Comparison of ENCODE assay signal across 16 mouse cellular contexts in the genomic region with DNA sequence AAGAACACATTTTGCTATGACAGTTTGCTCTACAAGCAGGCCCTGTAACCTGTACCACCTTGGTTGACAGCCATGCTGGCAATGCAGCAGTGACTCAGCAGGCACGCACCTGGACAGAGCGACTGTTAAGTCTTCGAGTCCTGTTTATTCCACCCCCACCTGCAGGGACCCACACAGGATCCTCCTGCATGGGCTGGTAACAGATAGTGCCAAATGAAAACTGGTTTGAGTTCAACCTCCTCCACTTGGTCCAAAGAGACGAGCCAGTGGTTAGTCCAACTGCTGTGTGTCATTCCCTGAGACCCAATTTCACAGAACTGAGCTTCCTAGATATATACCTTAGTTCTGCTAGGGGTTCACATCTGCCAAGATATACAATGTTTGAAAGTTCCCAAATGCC. TPM values are rescaled to one million over a fixed set of nuclear protein-coding genes. Genes with fewer than 3 reads are reported as not detected.
A peak's percentile ranks its signal among the peaks of the same experiment; 100 is the strongest.
DNase-seq lines count a peak whose midpoint lies in the region.
"Had no signal": no experiment of that assay in that cellular context is flagged by ENCODE, and none has a peak within 500 bp of the region (broad histone marks: within the 10 kb centered on the region; RNA-seq: fewer than 3 reads in every experiment).

No protein-coding gene starts in this region.

- peak; percentile 54 to 56 for DNase-seq in cerebellum, adult 18-20 months
- no peak for DNase-seq in cerebellum, adult 8-10 months
- DNase-seq in left cerebral cortex, adult 18-20 months (ENCODE audit: low spot score in 2 of 2) = peak; percentile 25 to 31
- DNase-seq in left cerebral cortex, adult 11 months (ENCODE audit: low spot score) = no peak
- DNase-seq in brain, adult 2 months (ENCODE audit: low read depth, low spot score) = peak; percentile 32
- DNase-seq in cerebellum, adult 9-11 months = peak; percentile 67
- no peak for DNase-seq in kidney, postnatal 10 days
- DNase-seq in spleen, postnatal 36 days (ENCODE audit: low spot score in 2 of 2) = no peak
- DNase-seq: adrenal gland, postnatal 10 days; heart, adult 2 months; heart, postnatal 14 days; kidney, adult 8-10 months; layer of hippocampus, adult 9-11 months; lung, embryonic 14.5 days; lung, postnatal 14 days; thymus, postnatal 14 days had no signal

RNA-seq across cellular contexts. Expression of gene Wdr1, which starts 5.2 kb away (rescaled TPM):
- 100 to 1,000 TPM; 150 to 157 TPM for total RNA-seq in left cerebral cortex, adult 18-20 months (2021)

RNA-seq across cellular contexts. Expression of gene Slc2a9, which starts 54.9 kb away (rescaled TPM):
- total RNA-seq in left cerebral cortex, adult 18-20 months (2021) = 1 to 10 TPM in 1 of 2 experiments, under 1 TPM in 1; 0.70 to 1.1 TPM

Comparison
In these comparisons a context has a peak if more than half of its experiments do, and no peak if none do; other contexts are left out.
1. DNase-seq: peak in cerebellum, adult 18-20 months (2 of 2), left cerebral cortex, adult 18-20 months (2 of 2), brain, adult 2 months (single experiment) and cerebellum, adult 9-11 months (single experiment); none in cerebellum, adult 8-10 months (single experiment), left cerebral cortex, adult 11 months (single experiment), kidney, postnatal 10 days (single experiment) and spleen, postnatal 36 days (0 of 2).